Mouse (Mus musculus) layer of hippocampus, adult 8-10 months (tissue): ENCODE measurements around the gene Tssk3. TPM values are rescaled to one million over a fixed set of nuclear protein-coding genes. Genes with fewer than 3 reads are reported as not detected.

Source experiments
- DNase-seq, 2 experiments: peaks; one replicate each; pipeline ENCODE4 v3.0.0; 2022; ENCODE audit warnings: low spot score in 2 of 2
- total RNA-seq, 4 experiments: library from RNA; stranded (reverse); gene quantifications; 2 replicates each; pipeline ENCODE4 v1.2.4; 2022

Tssk3 gene
- total RNA-seq, 4 experiments from 2014 or later = 0.25 to 0.29 (median 0.25) TPM; not detected in 1

DNA sequence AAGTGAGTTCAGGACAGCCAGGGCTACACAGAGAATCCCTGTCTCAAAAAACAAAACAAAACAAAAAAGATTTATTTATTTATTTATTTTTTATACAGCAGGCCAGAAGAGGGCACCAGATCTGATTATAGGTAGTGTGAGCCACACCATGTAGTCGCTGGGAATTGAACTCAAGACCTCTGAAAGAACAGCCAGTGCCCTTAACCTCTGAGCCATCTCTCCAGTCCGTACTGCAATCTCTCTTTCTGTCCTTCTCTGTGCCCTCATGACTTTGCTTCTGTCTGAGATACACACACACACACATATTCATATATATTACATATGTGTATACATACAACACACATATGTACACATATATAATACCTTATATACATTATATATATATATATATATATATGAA, 40.0 kb downstream of the Tssk3 start:
- DNase-seq = no peak

DNA sequence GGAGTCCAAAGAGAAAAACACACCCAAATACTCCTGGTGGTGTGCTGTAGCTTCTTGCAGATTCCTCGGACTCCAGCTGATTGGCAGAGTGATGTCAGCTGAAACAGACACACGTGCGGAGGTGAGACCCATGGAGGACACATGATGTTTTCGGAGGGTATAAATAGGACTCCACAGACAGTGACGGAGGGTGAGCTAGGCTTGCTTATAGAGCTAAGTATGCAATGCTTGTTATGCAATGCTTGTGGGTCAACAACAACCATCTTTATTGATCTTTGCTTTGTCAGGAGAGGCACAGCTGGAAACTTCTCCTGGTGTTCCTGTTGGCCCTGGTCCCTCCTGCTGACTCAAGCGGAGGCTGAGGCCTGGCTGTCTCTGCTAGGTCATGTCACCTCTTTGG, 42.1 kb downstream of the Tssk3 start:
- no peak for DNase-seq

DNA sequence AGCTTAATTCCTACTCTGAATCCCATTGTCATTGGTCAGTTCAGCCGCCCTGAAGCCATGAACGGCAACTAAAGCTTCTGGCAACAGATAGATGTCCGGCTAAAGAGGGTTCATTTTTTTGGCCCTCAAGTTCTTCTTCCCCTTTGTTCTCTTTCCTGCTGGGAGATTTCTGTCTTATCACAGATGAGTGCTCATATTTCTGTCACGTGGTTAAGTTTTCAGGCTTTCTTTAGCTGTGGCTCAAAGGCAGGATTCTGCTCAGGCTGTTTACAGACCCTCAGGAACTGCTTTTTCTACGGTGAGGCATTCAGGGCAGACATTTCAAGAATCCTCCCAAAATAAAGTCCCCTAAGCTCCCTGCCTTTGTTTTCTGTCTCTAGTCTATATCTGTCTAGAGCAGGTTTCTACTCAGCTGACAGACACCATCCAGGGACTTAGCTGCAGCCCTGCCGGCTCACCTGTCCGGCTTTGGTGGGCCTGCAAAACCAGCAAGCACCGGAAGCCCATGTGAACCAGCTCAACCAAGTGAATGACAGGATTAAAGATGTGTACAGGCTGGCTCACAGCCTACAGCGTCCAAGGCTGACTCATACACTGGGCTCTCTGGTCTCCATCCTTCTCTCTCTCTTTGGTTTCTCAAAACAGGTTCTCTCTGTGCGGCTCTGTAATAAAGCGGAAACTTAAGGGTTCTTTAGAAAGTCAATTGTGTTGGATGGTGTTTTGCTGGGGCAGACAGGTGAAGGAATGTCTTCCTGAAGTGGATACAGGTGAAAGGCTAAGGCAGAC, 42.9 kb downstream of the Tssk3 start:
- DNase-seq = no peak

- DNase-seq = no peak
Measured at GRCm38 (mm10) chr4:129447360-129447759, 43.5 kb downstream of the Tssk3 start.

DNA sequence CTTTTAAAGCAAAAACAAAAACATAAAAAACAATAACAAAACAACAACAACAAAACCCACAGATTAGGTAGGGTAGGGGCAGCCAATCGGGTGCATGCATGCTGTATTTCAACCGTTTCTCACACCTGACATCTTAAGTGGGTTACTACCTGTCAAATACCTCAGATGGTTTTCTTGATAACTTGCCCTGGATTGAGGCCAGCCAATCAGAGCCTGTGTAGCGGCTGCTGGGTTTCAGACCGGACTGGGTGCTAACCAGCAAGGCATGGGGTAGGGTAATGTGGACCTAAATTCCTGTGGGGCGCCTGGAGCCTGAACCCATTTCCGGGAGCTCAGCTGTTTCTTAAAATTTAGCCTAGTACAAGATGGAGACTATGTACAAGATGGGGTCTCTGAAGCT, 49.7 kb downstream of the Tssk3 start:
- DNase-seq = no peak

DNA sequence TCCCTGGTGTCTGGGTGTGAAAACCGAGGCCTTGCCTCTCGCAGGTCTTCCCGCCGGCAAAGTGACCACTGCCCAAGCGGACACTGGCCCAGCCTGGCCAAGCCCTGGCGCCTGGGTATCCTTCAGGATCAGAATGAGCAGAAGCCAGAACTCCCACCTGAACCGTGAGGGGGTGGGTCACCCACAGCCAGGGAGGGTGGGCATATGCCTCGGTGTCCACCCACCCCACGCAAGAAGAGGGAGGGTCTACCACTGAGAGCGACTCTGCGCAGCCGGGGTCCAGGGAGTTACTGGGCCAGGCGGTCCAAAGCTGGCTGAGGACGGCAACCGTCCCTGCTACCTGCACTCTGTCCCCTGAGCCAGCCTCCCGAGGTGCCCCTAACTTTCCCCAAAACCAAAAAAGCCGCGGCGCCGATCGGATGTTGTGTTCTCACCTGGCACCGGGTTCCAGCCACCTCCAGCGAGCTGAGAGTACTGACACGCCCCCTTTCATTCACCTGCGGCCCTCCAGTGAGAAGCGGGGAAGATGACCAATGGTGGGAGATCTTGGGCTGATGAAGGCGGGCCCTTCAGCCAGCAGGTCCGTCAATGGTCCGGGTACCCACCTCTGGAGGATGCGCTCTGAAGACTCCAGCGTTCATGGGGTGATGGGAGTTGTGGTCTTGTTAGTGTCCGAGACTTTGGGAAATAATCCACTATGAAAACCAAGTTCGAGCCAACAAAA, 50.3 kb downstream of the Tssk3 start, which contains the start of gene Zbtb8b:
Gene Zbtb8b, minus strand, starts transcription at position 514 of the 724 bp plus-strand sequence.
- peak; percentile 80 to 86 for DNase-seq

Other genes with a start within 250 kb of the Tssk3 start
- gene C77080, start 229.6 kb downstream of the Tssk3 start, total RNA-seq = 10 to 100 TPM; 10.1 to 12.6 (median 11.4) TPM
- gene Sync, start 203.4 kb downstream of the Tssk3 start, total RNA-seq = 1 to 10 TPM in 3 of 4 experiments, under 1 TPM in 1; 0.63 to 2.2 (median 1.1) TPM
- gene Rbbp4, start 155.7 kb downstream of the Tssk3 start, total RNA-seq = 100 to 1,000 TPM; 114 to 129 (median 116) TPM
- 10 to 100 TPM; 30.7 to 32.4 (median 31.6) TPM for gene Zbtb8os, start 155.3 kb downstream of the Tssk3 start, total RNA-seq
- gene Zbtb8a, start 112.9 kb downstream of the Tssk3 start, total RNA-seq = 1 to 10 TPM; 2.5 to 4.5 (median 2.9) TPM
- 1 to 10 TPM; 3.4 to 4.6 (median 4.0) TPM for gene Zbtb8b, start 50.2 kb downstream of the Tssk3 start, total RNA-seq
- gene Bsdc1, start 29.4 kb downstream of the Tssk3 start, total RNA-seq = 10 to 100 TPM; 57.4 to 64.9 (median 62.5) TPM
- not detected for gene Fam229a, start 168 bp upstream of the Tssk3 start, total RNA-seq
- 10 to 100 TPM; 55.9 to 79.7 (median 68.7) TPM for gene Marcksl1, start 22.6 kb upstream of the Tssk3 start, total RNA-seq
- gene Hdac1, start 51.7 kb upstream of the Tssk3 start, total RNA-seq = 10 to 100 TPM; 37.7 to 48.1 (median 44.5) TPM
- 1 to 10 TPM; 2.4 to 4.7 (median 3.6) TPM for gene Lck, start 82.6 kb upstream of the Tssk3 start, total RNA-seq
- 1 to 10 TPM in 2 of 4 experiments, under 1 TPM in 1, not detected in 1; 0.70 to 2.4 (median 2.3) TPM for gene Fam167b, start 87.5 kb upstream of the Tssk3 start, total RNA-seq
- gene Eif3i, start 109.6 kb upstream of the Tssk3 start, total RNA-seq = 100 to 1,000 TPM; 119 to 128 (median 123) TPM
- gene Tmem234, start 109.6 kb upstream of the Tssk3 start, total RNA-seq = 10 to 100 TPM; 77.3 to 91.3 (median 84.6) TPM
- gene Dcdc2b, start 123.2 kb upstream of the Tssk3 start, total RNA-seq = 1 to 10 TPM; 4.0 to 7.9 (median 5.9) TPM
- 10 to 100 TPM; 27.9 to 42.5 (median 36.0) TPM for gene Iqcc, start 128.1 kb upstream of the Tssk3 start, total RNA-seq
- 10 to 100 TPM; 59.2 to 67.4 (median 62.1) TPM for gene Ccdc28b, start 132.9 kb upstream of the Tssk3 start, total RNA-seq
- gene Txlna, start 150.0 kb upstream of the Tssk3 start, total RNA-seq = 10 to 100 TPM; 42.1 to 46.3 (median 44.6) TPM
- 100 to 1,000 TPM in 2 of 4 experiments, 10 to 100 TPM in 2; 80.9 to 108 (median 97.7) TPM for gene Kpna6, start 181.7 kb upstream of the Tssk3 start, total RNA-seq
- 10 to 100 TPM; 13.4 to 16.0 (median 14.9) TPM for gene Tmem39b, start 205.8 kb upstream of the Tssk3 start, total RNA-seq